Mouse (Mus musculus) spleen, adult 2 months (tissue): ENCODE measurements around the gene Tc2n.

Source experiments
- CTCF ChIP-seq: fragments of 200-500 bp; IDR thresholded peaks from 2 replicates; pipeline ENCODE4 v1.5.1; 2011; ENCODE audit warnings: mild to moderate bottlenecking, inconsistent platforms; ENCODE audit not compliant: insufficient read depth, insufficient read length, insufficient replicate concordance; ENCODE audit errors: extremely low read depth
- POLR2A ChIP-seq: fragments of 200-500 bp; IDR thresholded peaks from 2 replicates; pipeline ENCODE4 v1.6.1; 2011; ENCODE audit warnings: low read depth, low read length, inconsistent platforms

DNA sequence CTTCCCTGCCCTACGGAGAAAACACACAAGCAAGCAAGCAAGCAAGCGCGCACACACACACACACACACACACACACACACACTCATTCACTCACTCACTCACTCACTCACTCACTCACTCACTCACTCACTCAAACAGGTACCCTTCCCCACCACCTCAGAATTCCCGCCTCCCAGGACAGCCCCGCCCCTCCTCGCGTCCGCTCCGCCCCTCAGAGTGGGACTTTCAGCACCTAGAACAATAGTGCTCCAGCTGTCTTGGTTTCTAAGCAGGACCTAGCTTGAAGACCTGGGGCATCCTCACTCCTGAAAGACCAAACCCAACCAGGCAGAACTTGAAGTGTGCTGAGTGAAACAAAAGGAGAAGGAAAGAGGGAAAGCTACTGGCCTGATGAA lies 430 bp upstream of the Tc2n start:
- no peak for TF ChIP-seq CTCF
- TF ChIP-seq POLR2A, result no peak
